Mouse (Mus musculus) lung, embryonic 14.5 days (tissue): ENCODE results near the gene Slc35f3. TPM values are rescaled to one million over a fixed set of nuclear protein-coding genes. Genes with fewer than 3 reads are reported as not detected.

ENCODE experiments used
- ATAC-seq: fragments of 200-750 bp; cut with Nextera tagmentation; 2 replicates; pipeline ENCODE4 v1.8.0; 2017; ENCODE audit warnings: mild to moderate bottlenecking, moderate TSS enrichment, moderate library complexity; ENCODE audit not compliant: insufficient read depth
- DNase-seq: peaks from one replicate; pipeline ENCODE4 v3.0.0-alpha.2; 2015
- H3K27ac ChIP-seq: fragments of 300-500 bp; sonication (generic); 2 replicates; pipeline ENCODE4 v1.5.1; 2014; ENCODE audit warnings: low read depth, mild to moderate bottlenecking, moderate library complexity
- H3K27me3 ChIP-seq: fragments of 300-500 bp; sonication (generic); 2 replicates; pipeline ENCODE4 v1.6.1; 2014; ENCODE audit warnings: low read length, control low read depth; ENCODE audit not compliant: insufficient read depth
- H3K36me3 ChIP-seq: fragments of 300-500 bp; sonication (generic); 2 replicates; pipeline ENCODE4 v1.6.1; 2014; ENCODE audit warnings: control low read depth; ENCODE audit not compliant: insufficient read depth
- H3K4me1 ChIP-seq: fragments of 300-500 bp; sonication (generic); 2 replicates; pipeline ENCODE4 v1.6.1; 2014; ENCODE audit warnings: antibody characterized with exemption, control low read depth; ENCODE audit not compliant: insufficient read depth
- H3K4me2 ChIP-seq: fragments of 300-500 bp; sonication (generic); 2 replicates; pipeline ENCODE4 v1.6.1; 2014; ENCODE audit warnings: mild to moderate bottlenecking
- H3K4me3 ChIP-seq: fragments of 300-500 bp; sonication (generic); 2 replicates; pipeline ENCODE4 v1.5.1; 2014; ENCODE audit warnings: low read depth, low read length
- H3K9ac ChIP-seq: fragments of 300-500 bp; sonication (generic); 2 replicates; pipeline ENCODE4 v1.6.1; 2014
- H3K9me3 ChIP-seq: fragments of 300-500 bp; sonication (generic); 2 replicates; pipeline ENCODE4 v1.6.1; 2016; ENCODE audit warnings: low read depth, low read length, control low read depth
- CTCF ChIP-seq: IDR thresholded peaks from 2 replicates; pipeline ENCODE4 v1.5.1; 2016; ENCODE audit warnings: antibody characterized with exemption, low read depth
- WGBS: fragments of 180-500 bp; shearing (Covaris S2); extraction: QIAGEN DNeasy Blood & Tissue Kit; methylation state at CpG from one replicate; pipeline ENCODE4 v1.1.7; 2014; 5-methylcytosine and 5-hydroxymethylcytosine counted together
- polyA plus RNA-seq: library from polyadenylated mRNA; unstranded; fragments of >200 nt; fragmentation: Nextera tagmentation; extraction: Ambion mirVana; gene quantifications from 2 replicates; pipeline ENCODE4 v1.2.1, GENCODE M21; 2014

The Slc35f3 gene
- polyA plus RNA-seq, 1 experiment from 2014 or later = 0.53 TPM

DNA sequence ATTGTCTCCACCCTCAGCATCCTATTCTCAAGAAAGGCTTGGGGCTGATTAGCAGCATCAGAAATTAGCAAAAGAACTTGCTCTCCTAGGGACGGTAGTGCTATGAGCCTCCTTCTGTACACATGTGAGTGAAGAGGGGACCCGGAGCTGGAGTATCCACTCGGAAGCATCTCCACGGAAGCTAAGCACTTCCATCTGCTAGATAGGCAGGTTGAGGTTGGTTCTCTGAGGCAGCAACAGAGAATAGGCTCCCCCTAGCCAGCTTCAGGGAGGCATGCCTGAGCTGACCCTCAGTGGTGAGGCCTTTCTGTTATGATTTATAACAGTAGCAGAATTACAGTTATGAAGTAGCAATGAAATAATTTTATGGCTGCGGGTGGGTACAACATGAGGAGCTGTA is 2.0 kb downstream of the Slc35f3 start:
- DNase-seq (no peak), ATAC-seq (no peak)
- Histone ChIP-seq H3K27me3 (peaks cover 30% of the 10 kb centered on the region), H3K36me3 (no peaks in the 10 kb centered on the region), H3K9ac (no peak overlapping the region), H3K4me3 (no peak overlapping the region), H3K9me3 (no peaks in the 10 kb centered on the region), H3K4me1 (no peaks in the 10 kb centered on the region), H3K27ac (no peak overlapping the region), H3K4me2 (no peak overlapping the region)
- 72% methylated on average over 5 of the region's 5 CpGs for WGBS
- no peak for TF ChIP-seq CTCF

DNA sequence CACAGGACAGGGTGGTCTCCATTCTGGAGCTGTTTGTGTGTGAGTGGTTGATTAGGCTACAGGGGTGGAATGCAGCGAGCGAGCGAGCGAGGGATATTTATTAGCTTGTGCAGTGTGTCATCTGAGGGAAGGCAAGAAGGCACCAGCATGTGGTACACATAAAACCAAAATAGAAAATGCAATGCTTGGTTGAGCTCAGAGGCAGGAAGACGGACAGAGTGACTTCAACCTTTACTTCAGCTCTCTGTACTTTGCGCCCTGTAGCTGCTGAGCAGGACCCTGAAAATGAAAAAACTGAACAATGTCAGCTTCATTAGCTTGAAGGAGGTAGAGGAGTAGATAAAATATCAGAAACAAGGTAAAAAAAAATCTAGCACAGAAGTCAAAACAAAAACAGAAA is 3.2 kb downstream of the Slc35f3 start:
- no peak for TF ChIP-seq CTCF
- ATAC-seq = no peak

DNA sequence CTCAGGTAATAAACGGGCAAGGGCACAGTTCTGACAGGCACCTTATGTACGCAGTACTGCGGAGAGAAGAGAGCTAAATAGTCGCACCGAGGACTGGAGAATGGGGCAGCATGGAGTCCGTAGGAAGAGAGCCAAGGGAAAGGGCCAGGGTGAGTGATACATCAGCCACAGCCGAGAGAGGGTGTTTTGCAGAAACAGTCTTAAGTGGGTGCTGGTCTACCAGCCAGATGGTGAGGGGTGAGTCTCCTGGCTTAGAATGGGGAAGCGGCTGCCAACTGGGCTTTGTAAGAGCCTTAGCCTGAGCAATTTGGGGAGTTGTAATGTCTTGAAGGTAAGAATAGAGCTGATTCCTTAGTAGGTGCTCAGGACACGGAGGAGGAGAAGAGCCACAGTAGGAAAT is 8.8 kb downstream of the Slc35f3 start:
- Histone ChIP-seq H3K4me3 (no peak overlapping the region), H3K4me1 (no peaks in the 10 kb centered on the region), H3K9me3 (no peaks in the 10 kb centered on the region), H3K36me3 (no peaks in the 10 kb centered on the region), H3K27ac (no peak overlapping the region), H3K4me2 (no peak overlapping the region), H3K27me3 (no peaks in the 10 kb centered on the region), H3K9ac (no peak overlapping the region)
- DNase-seq = no peak
- WGBS = 77% methylated on average over 9 of the region's 9 CpGs
- ATAC-seq = no peak
- TF ChIP-seq CTCF = no peak

More for the DNA sequence above, 3.2 kb downstream of the Slc35f3 start:
- Histone ChIP-seq H3K36me3 (no peaks in the 10 kb centered on the region), H3K27me3 (peaks cover 30% of the 10 kb centered on the region), H3K4me2 (no peak overlapping the region), H3K9ac (no peak overlapping the region), H3K4me1 (no peaks in the 10 kb centered on the region), H3K4me3 (no peak overlapping the region), H3K9me3 (no peaks in the 10 kb centered on the region), H3K27ac (no peak overlapping the region)
- no peak for DNase-seq
- WGBS = 79% methylated on average over 6 of the region's 6 CpGs

- WGBS = 0% methylated on average over 1 of the region's 1 CpGs
- no peak overlapping the region for H3K27ac ChIP-seq
- TF ChIP-seq CTCF = no peak
- H3K36me3 ChIP-seq = no peaks in the 10 kb centered on the region
- peak; percentile 88 for DNase-seq
- no peaks in the 10 kb centered on the region for H3K27me3 ChIP-seq
- peak; percentile 66; the same call in 1 of the 2 replicates for ATAC-seq
- H3K9me3 ChIP-seq = no peaks in the 10 kb centered on the region
- no peaks in the 10 kb centered on the region for H3K4me1 ChIP-seq
- no peak overlapping the region for H3K9ac ChIP-seq
- H3K4me3 ChIP-seq = no peak overlapping the region
- no peak overlapping the region for H3K4me2 ChIP-seq
These were observed 10.7 kb downstream of the Slc35f3 start for GRCm38 (mm10) chr8:126309015-126309414.

DNA sequence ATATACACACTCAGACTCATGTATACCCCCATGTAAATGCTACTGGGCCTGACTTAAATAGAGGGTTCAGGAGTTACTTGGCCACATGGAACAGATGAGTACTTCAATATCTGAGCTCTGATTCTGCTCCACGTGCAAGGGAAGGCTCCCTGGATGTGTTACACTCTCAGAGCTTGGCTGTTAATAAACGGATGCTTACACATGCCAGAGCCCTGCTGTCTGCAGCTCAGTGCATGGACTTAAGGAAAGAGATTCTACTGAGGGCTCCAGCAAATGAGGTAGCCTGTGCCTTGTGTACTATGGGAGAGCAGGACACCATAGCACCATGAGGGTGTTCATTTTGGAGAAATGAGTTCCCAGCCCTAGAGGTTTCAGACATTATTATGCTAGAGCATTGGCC is 26.6 kb downstream of the Slc35f3 start:
- H3K27me3 ChIP-seq = no peaks in the 10 kb centered on the region
- DNase-seq = no peak
- no peak for TF ChIP-seq CTCF
- no peak overlapping the region for H3K9ac ChIP-seq
- no peaks in the 10 kb centered on the region for H3K36me3 ChIP-seq
- no peak overlapping the region for H3K4me2 ChIP-seq
- H3K4me1 ChIP-seq = no peaks in the 10 kb centered on the region
- H3K4me3 ChIP-seq = no peak overlapping the region
- no peaks in the 10 kb centered on the region for H3K9me3 ChIP-seq
- no peak for ATAC-seq
- 55% methylated on average over 2 of the region's 2 CpGs for WGBS
- no peak overlapping the region for H3K27ac ChIP-seq

GRCm38 (mm10) chr8:126326136-126326535 is 27.8 kb downstream of the Slc35f3 start:
- WGBS = 65% methylated on average over 1 of the region's 1 CpGs

GRCm38 (mm10) chr8:126326731-126327130 is 28.4 kb downstream of the Slc35f3 start:
- Histone ChIP-seq H3K27me3 (no peaks in the 10 kb centered on the region), H3K36me3 (no peaks in the 10 kb centered on the region), H3K4me1 (no peaks in the 10 kb centered on the region), H3K27ac (no peak overlapping the region), H3K9me3 (no peaks in the 10 kb centered on the region), H3K9ac (no peak overlapping the region), H3K4me2 (no peak overlapping the region), H3K4me3 (no peak overlapping the region)
- ATAC-seq = no peak; the same call in 1 of the 2 replicates
- 39% methylated on average over 8 of the region's 8 CpGs for WGBS
- peak; percentile 17 for DNase-seq
- TF ChIP-seq CTCF = no peak

More at GRCm38 (mm10) chr8:126326136-126326535, 27.8 kb downstream of the Slc35f3 start:
- no peaks in the 10 kb centered on the region for H3K4me1 ChIP-seq
- no peak overlapping the region for H3K4me2 ChIP-seq
- no peak for DNase-seq
- H3K9me3 ChIP-seq = no peaks in the 10 kb centered on the region
- no peak for TF ChIP-seq CTCF
- no peaks in the 10 kb centered on the region for H3K36me3 ChIP-seq
- ATAC-seq = no peak
- no peak overlapping the region for H3K9ac ChIP-seq
- H3K4me3 ChIP-seq = no peak overlapping the region
- no peaks in the 10 kb centered on the region for H3K27me3 ChIP-seq
- no peak overlapping the region for H3K27ac ChIP-seq

GRCm38 (mm10) chr8:126327786-126328185 is 29.4 kb downstream of the Slc35f3 start:
- no peak for ATAC-seq
- no peaks in the 10 kb centered on the region for H3K27me3 ChIP-seq
- no peak overlapping the region for H3K4me3 ChIP-seq
- no peak overlapping the region for H3K9ac ChIP-seq
- no peak overlapping the region for H3K4me2 ChIP-seq
- no peaks in the 10 kb centered on the region for H3K9me3 ChIP-seq
- H3K36me3 ChIP-seq = no peaks in the 10 kb centered on the region
- H3K4me1 ChIP-seq = no peaks in the 10 kb centered on the region
- no peak for TF ChIP-seq CTCF
- 42% methylated on average over 5 of the region's 5 CpGs for WGBS
- DNase-seq = no peak
- no peak overlapping the region for H3K27ac ChIP-seq
